Mouse (Mus musculus) limb, embryonic 11.5 days (tissue): Measurements from ENCODE around the gene Fcor. TPM values are rescaled to one million over a fixed set of nuclear protein-coding genes. Genes with fewer than 3 reads are reported as not detected.

Experiments used
- ATAC-seq: fragments of 200-750 bp; cut with Nextera tagmentation; 2 replicates; pipeline ENCODE4 v1.8.0; 2017; ENCODE audit warnings: low read depth; ENCODE audit not compliant: insufficient number of reproducible peaks, low FRiP score, low TSS enrichment
- DNase-seq: peaks from one replicate; pipeline ENCODE4 v3.0.0-alpha.2; 2015; ENCODE audit warnings: low spot score
- H3K27ac ChIP-seq: fragments of 300-500 bp; sonication (generic); replicated peaks from 2 replicates; pipeline ENCODE4 v1.5.1; 2014; ENCODE audit warnings: low read depth, mild to moderate bottlenecking, low read length
- H3K27me3 ChIP-seq: fragments of 300-500 bp; sonication (generic); 2 replicates; pipeline ENCODE4 v1.6.1; 2014; ENCODE audit warnings: mild to moderate bottlenecking, low read length, mixed read lengths; ENCODE audit not compliant: control insufficient read depth, insufficient read depth
- H3K36me3 ChIP-seq: fragments of 300-500 bp; sonication (generic); 2 replicates; pipeline ENCODE4 v1.6.1; 2014; ENCODE audit warnings: mild to moderate bottlenecking, low read length, moderate library complexity, mixed read lengths; ENCODE audit not compliant: control insufficient read depth, insufficient read depth
- H3K4me1 ChIP-seq: fragments of 300-500 bp; sonication (generic); 2 replicates; pipeline ENCODE4 v1.6.1; 2014; ENCODE audit warnings: low read length, mixed read lengths; ENCODE audit not compliant: control insufficient read depth, insufficient read depth
- H3K4me2 ChIP-seq: fragments of 300-500 bp; sonication (generic); 2 replicates; pipeline ENCODE4 v1.6.1; 2014; ENCODE audit warnings: low read depth, mild to moderate bottlenecking, moderate library complexity; ENCODE audit not compliant: severe bottlenecking
- H3K4me3 ChIP-seq: fragments of 300-500 bp; sonication (generic); 2 replicates; pipeline ENCODE4 v1.5.1; 2014; ENCODE audit warnings: low read depth, low read length
- H3K9ac ChIP-seq: fragments of 300-500 bp; sonication (generic); 2 replicates; pipeline ENCODE4 v1.6.1; 2014; ENCODE audit warnings: mild to moderate bottlenecking, low read length
- H3K9me3 ChIP-seq: fragments of 300-500 bp; sonication (generic); 2 replicates; pipeline ENCODE4 v1.6.1; 2016; ENCODE audit warnings: low read length; ENCODE audit not compliant: control insufficient read depth
- WGBS: fragments of 180-500 bp; shearing (Covaris S2); extraction: QIAGEN DNeasy Blood & Tissue Kit; methylation state at CpG from one replicate; pipeline ENCODE4 v1.1.7; 2014; 5-methylcytosine and 5-hydroxymethylcytosine counted together
- polyA plus RNA-seq: library from polyadenylated mRNA; unstranded; fragments of >200 nt; fragmentation: Nextera tagmentation; extraction: Ambion mirVana; gene quantifications from 2 replicates; pipeline ENCODE4 v1.2.1, GENCODE M21; 2014

Gene Fcor
- polyA plus RNA-seq, 1 experiment from 2014 or later = 14.1 TPM

DNA sequence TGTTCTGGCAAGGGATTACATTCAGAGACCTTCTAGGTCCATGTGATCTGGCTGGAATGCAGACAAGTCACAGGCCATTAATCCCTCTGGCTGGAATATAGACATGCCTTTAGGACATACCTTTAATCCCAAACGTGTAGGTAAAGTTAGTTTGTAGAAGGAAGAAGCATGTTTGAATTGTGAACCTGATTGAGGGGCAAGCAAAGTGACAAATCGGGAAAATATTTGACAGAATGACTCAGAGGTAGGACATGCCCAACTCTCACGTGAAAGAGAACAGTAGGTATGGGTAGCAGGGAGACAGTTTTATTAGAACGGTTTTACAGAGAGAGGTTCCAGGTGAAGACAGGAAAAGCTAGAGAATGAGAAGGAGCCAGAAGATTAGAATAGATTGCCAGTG is 24.6 kb downstream of the Fcor start:
- Histone ChIP-seq H3K4me2 (no peak overlapping the region), H3K36me3 (no peaks in the 10 kb centered on the region), H3K27ac (no peak overlapping the region), H3K4me1 (no peaks in the 10 kb centered on the region), H3K4me3 (no peak overlapping the region), H3K9ac (no peak overlapping the region), H3K9me3 (no peaks in the 10 kb centered on the region), H3K27me3 (no peaks in the 10 kb centered on the region)
- WGBS = 82% methylated on average over 4 of the region's 4 CpGs
- DNase-seq (no peak), ATAC-seq (no peak)

DNA sequence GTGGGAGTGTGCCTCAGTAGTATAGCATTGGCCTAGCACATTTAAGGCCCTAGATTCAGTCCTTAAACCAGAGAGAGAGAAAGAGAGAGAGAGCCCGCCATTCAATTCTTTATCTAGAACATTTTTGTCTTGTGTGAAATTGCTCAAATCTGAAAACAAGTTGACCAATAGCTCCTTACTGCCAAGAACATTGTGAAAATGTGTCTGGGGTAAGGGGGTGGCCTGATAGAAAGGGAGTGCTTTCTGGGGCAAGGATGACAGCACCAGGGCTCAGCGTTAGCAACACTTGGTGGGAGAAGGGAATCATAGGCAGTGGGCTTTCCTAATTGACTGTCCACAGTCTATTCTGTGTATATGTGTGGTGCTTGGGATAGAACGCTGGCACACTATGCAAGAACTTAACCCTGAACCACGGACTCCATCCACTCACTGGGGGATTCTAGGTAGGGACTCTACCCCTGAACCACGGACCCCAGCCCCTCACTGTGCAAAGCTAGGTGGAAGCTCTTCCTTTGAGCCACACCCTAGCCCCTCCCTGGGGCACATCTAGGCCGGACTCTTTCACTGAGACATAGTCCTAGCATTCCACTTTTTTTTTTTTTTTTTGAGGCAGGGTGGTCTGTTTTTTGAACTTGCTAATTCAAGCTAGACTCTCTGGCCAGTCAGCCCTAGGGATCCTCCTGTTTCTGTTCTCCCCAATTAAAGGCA is 25.2 kb downstream of the Fcor start:
- Histone ChIP-seq H3K27ac (no peak overlapping the region), H3K9me3 (no peaks in the 10 kb centered on the region), H3K36me3 (no peaks in the 10 kb centered on the region), H3K4me3 (no peak overlapping the region), H3K4me2 (no peak overlapping the region), H3K27me3 (no peaks in the 10 kb centered on the region), H3K9ac (no peak overlapping the region), H3K4me1 (no peaks in the 10 kb centered on the region)
- ATAC-seq (no peak), DNase-seq (no peak)
- WGBS = 84% methylated on average over 6 of the region's 6 CpGs

DNA sequence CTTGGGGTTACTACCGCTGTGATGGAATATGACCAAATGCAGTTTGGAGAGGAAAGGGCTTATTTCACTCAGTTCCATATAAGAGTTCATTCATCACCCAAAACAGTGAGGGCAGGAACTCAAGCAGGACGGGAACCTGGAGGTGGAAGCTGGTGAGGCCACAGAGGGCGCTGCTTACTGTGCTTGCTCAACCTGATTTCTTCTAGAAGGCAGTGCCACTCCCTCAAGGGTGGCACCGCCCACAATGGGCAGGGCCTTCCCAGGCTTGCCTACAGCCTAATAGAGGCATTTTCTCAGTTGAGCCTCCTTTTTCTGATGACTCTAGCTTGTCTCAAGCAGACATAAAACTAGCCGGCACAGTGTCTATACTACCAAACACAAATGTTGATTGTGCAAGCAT is 26.4 kb downstream of the Fcor start:
- no peaks in the 10 kb centered on the region for H3K27me3 ChIP-seq
- H3K4me1 ChIP-seq = no peaks in the 10 kb centered on the region
- H3K9me3 ChIP-seq = no peaks in the 10 kb centered on the region
- no peak overlapping the region for H3K4me3 ChIP-seq
- H3K4me2 ChIP-seq = no peak overlapping the region
- DNase-seq = no peak
- no peak overlapping the region for H3K27ac ChIP-seq
- 28% methylated on average over 5 of the region's 5 CpGs for WGBS
- H3K9ac ChIP-seq = no peak overlapping the region
- ATAC-seq = no peak
- no peaks in the 10 kb centered on the region for H3K36me3 ChIP-seq

DNA sequence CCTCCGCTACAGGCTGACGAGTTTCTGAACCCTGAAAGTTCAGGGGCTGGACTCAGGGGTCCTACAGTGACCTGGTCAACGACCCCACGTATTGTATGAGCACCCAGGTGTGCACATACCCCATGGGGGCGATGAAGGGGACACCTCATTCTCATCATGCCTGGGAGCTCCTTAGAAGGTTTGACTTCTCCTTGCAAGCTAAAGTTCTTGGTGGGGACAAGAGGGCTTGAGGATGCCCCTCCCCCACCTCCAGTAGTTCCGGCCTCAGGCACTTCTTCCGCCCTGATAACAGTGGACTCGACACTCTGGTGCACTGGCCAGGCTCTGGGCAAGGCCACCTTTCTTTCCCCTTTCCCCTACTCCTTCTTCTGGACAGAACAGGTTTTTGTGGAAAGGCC is 40.7 kb downstream of the Fcor start:
- no peak overlapping the region for H3K27ac ChIP-seq
- H3K27me3 ChIP-seq = no peaks in the 10 kb centered on the region
- no peaks in the 10 kb centered on the region for H3K9me3 ChIP-seq
- peak; percentile 24 for DNase-seq
- H3K36me3 ChIP-seq = peaks cover 4% of the 10 kb centered on the region; the same call in 1 of the 2 replicates
- WGBS = 26% methylated on average over 8 of the region's 8 CpGs
- no peaks in the 10 kb centered on the region for H3K4me1 ChIP-seq
- peak overlapping the region; percentile 67 for H3K4me2 ChIP-seq
- H3K4me3 ChIP-seq = peak overlapping the region; percentile 46
- H3K9ac ChIP-seq = peak overlapping the region; percentile 50
- 0 out of 2 replicates have a peak, but pooled peaks have one; percentile 18 for ATAC-seq

DNA sequence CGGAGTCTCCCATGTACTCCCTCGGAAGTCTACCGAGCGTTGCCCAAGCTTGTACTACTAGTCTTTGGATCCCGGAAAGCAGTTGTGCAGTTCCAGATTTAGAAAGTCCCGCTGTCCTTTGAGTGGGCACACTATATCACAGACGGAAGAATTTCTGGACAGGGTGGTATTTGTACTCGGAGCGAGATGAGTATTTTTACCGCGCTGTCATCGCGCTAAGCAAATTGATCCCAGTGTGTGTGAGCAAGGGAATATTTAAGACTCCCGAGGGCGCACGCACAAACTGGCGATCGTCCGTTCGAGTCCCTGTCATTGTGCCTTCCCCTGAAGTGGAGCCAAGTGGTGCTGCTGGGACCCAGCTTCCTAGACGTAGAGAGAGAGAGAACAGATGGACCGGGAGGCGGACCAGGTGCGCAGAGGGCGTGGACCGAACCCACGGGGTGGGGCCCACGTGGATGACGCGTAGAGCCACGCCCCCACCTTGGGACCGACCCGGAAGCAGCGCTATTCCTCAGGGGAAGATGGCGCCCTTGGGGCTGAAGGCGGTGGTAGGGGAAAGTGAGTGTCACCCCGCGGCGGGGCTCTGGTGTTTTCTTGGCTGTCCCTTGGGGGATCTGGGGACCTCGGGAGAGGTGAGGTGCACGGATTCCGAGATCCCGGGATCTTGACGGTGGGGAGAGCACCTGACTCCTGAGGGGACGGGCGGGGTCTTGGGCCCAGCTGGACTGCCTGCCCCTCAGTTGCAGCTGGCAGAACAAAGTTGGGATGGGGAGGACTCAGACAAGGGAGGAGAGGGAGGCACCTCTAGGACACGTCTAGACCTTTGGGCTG is 41.3 kb downstream of the Fcor start, which contains the start of gene Stxbp2:
Gene Stxbp2, plus strand, starts transcription at position 309 of the 831 bp plus-strand sequence.
- H3K27ac ChIP-seq = no peak within 1 kb of the TSS
- DNase-seq = peak; percentile 74
- 0 out of 2 replicates have a peak, but pooled peaks cover 2% of the 10 kb centered on the region for H3K36me3 ChIP-seq
- peak within 1 kb of the TSS; percentile 46 for H3K4me3 ChIP-seq
- H3K9me3 ChIP-seq = no peaks in the 10 kb centered on the region
- ATAC-seq = peak; percentile 71
- peak within 1 kb of the TSS; percentile 67 for H3K4me2 ChIP-seq
- no peaks in the 10 kb centered on the region for H3K27me3 ChIP-seq
- WGBS = 8% methylated on average over 45 of the region's 47 CpGs
- peak within 1 kb of the TSS; percentile 50 for H3K9ac ChIP-seq
- H3K4me1 ChIP-seq = no peaks in the 10 kb centered on the region

DNA sequence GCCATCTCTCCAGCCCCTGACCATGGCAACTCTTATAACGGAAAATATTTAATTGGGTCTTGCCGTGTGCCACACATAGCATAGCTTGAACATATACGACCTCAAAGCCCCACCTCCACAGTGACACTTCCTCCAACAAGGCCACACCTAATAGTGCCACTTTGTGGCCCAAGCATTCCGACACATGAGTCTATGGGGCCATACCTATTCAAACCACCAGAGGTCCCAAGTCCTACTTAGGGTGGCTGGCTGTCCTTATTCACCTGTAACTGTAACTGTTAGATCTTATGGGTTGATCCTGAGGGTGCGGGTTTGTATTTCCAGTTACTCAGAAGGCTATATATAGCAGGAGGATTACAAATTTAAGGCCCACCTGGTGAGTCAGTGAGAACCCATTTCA is 44.1 kb downstream of the Fcor start:
- Histone ChIP-seq H3K27ac (no peak overlapping the region), H3K9me3 (no peaks in the 10 kb centered on the region), H3K27me3 (no peaks in the 10 kb centered on the region), H3K4me1 (no peaks in the 10 kb centered on the region), H3K36me3 (no peaks in the 10 kb centered on the region), H3K9ac (no peak overlapping the region), H3K4me3 (no peak overlapping the region), H3K4me2 (no peak overlapping the region)
- WGBS = 25% methylated on average over 5 of the region's 5 CpGs
- no peak for ATAC-seq
- peak; percentile 31 for DNase-seq

DNA sequence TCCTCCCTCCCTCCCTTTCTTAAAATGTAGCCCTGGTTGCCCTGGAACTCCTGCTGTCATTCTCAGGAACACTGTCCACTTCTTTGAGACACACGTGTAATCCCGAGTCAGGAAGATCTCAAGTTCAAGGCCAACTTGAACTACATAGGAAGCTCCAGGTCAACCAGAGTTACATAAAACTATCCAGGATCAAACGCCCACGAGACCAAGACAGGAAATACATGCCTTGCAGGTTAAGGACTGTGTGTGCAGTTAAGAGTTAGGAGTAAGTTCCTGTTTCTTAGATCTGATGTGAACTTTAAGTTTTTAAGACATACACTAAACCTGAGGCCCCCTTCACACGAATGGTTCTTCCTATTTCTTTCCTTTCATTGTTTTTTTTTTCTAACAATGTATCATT is 45.2 kb downstream of the Fcor start:
- 0 out of 2 replicates have a peak, but pooled peaks cover 3% of the 10 kb centered on the region for H3K4me1 ChIP-seq
- no peak for DNase-seq
- 61% methylated on average over 5 of the region's 5 CpGs for WGBS
- H3K9me3 ChIP-seq = no peaks in the 10 kb centered on the region
- no peak overlapping the region for H3K9ac ChIP-seq
- no peaks in the 10 kb centered on the region for H3K27me3 ChIP-seq
- H3K4me2 ChIP-seq = no peak overlapping the region
- no peak overlapping the region for H3K4me3 ChIP-seq
- no peak overlapping the region for H3K27ac ChIP-seq
- no peak for ATAC-seq
- no peaks in the 10 kb centered on the region for H3K36me3 ChIP-seq

DNA sequence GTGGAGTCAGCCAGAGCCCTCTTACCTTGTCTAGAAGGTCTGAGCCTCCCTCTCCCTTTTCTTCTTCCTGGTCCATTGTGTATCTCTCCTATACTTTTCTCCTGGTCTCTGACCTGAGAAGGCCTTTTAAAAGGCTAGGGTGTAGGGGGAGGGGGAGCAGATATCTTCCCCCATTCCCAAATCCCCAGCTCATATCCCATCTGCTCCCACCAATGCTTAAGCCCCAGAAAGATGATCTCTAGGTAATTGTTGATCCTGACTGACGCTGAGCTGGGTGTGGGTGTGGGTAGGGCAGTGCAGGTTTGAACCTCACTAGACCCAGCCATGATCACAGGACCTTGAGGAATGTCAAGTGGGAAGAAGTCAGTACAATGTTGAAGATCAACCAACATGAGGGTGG is 46.7 kb downstream of the Fcor start, which contains the start of gene Pcp2:
Gene Pcp2, minus strand, starts transcription at position 101 of the 400 bp plus-strand sequence.
- H3K27ac ChIP-seq = no peak within 1 kb of the TSS
- WGBS = 52% methylated on average over 1 of the region's 1 CpGs
- no peak for ATAC-seq

More for the DNA sequence above, 46.7 kb downstream of the Fcor start, which contains the start of gene Pcp2:
- H3K4me3 ChIP-seq = no peak within 1 kb of the TSS
- peaks cover 4% of the 10 kb centered on the region; the same call in 1 of the 2 replicates for H3K4me1 ChIP-seq
- DNase-seq = no peak
- no peaks in the 10 kb centered on the region for H3K9me3 ChIP-seq
- no peaks in the 10 kb centered on the region for H3K36me3 ChIP-seq
- H3K9ac ChIP-seq = no peak within 1 kb of the TSS
- no peaks in the 10 kb centered on the region for H3K27me3 ChIP-seq
- H3K4me2 ChIP-seq = no peak within 1 kb of the TSS
